Mouse (Mus musculus) kidney, embryonic 14.5 days (tissue): ENCODE results near the gene Ralbp1. TPM values are rescaled to one million over a fixed set of nuclear protein-coding genes. Genes with fewer than 3 reads are reported as not detected.
A peak's percentile ranks its signal among the peaks of the same experiment; 100 is the strongest.

ENCODE experiments used
- ATAC-seq: fragments of 200-750 bp; cut with Nextera tagmentation; 2 replicates; pipeline ENCODE4 v1.8.0; 2017; ENCODE audit warnings: moderate number of reproducible peaks, mild to moderate bottlenecking, moderate TSS enrichment, moderate library complexity; ENCODE audit not compliant: low FRiP score, low TSS enrichment
- H3K27ac ChIP-seq: fragments of 300-500 bp; sonication (generic); 2 replicates; pipeline ENCODE4 v1.5.1; 2014; ENCODE audit warnings: low read depth, mild to moderate bottlenecking, low read length, moderate library complexity, mixed read lengths
- H3K27me3 ChIP-seq: fragments of 300-500 bp; sonication (generic); 2 replicates; pipeline ENCODE4 v1.6.1; 2014; ENCODE audit warnings: mild to moderate bottlenecking, low read length; ENCODE audit not compliant: control insufficient read depth, insufficient read depth
- H3K36me3 ChIP-seq: fragments of 300-500 bp; sonication (generic); 2 replicates; pipeline ENCODE4 v1.6.1; 2014; ENCODE audit warnings: low read length, mixed read lengths; ENCODE audit not compliant: control insufficient read depth, insufficient read depth
- H3K4me1 ChIP-seq: fragments of 300-500 bp; sonication (generic); 2 replicates; pipeline ENCODE4 v1.6.1; 2014; ENCODE audit warnings: low read length, mixed read lengths; ENCODE audit not compliant: control insufficient read depth, insufficient read depth
- H3K4me2 ChIP-seq: fragments of 300-500 bp; sonication (generic); replicated peaks from 2 replicates; pipeline ENCODE4 v1.6.1; 2014; ENCODE audit warnings: low read depth, mild to moderate bottlenecking, low read length
- H3K4me3 ChIP-seq: fragments of 300-500 bp; sonication (generic); 2 replicates; pipeline ENCODE4 v1.5.1; 2014; ENCODE audit warnings: mild to moderate bottlenecking, low read length
- H3K9ac ChIP-seq: fragments of 300-500 bp; sonication (generic); 2 replicates; pipeline ENCODE4 v1.6.1; 2014; ENCODE audit warnings: low read depth, mild to moderate bottlenecking, low read length, moderate library complexity
- H3K9me3 ChIP-seq: fragments of 300-500 bp; sonication (generic); 2 replicates; pipeline ENCODE4 v1.6.1; 2016; ENCODE audit warnings: low read length; ENCODE audit not compliant: control insufficient read depth
- WGBS: fragments of 180-500 bp; shearing (Covaris S2); extraction: QIAGEN DNeasy Blood & Tissue Kit; methylation state at CpG from one replicate; pipeline ENCODE4 v1.1.7; 2014; 5-methylcytosine and 5-hydroxymethylcytosine counted together
- polyA plus RNA-seq: library from polyadenylated mRNA; unstranded; fragments of >200 nt; fragmentation: Nextera tagmentation; extraction: Ambion mirVana; gene quantifications from 2 replicates; pipeline ENCODE4 v1.2.1, GENCODE M21; 2014

Ralbp1 gene
- polyA plus RNA-seq, 1 experiment from 2014 or later, result 61.3 TPM

DNA sequence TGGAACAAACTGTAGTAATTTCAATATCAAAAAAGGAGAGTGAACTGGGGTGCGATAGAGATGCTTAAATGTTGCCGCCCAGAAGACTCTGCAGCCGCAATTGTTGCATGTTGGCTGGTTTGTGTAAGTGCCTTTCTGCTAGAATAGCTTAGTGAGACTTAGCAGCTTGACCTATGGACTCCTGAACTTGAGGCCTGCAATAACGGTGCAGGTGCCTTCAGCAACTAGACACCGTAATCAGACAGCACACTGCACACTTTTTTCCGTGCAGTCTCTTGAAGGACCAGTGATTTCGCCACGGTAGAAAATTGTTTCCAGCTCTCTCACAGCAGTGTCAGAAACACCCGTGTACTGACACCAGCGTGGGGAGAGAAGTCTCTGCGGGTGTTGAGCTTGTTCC, 56.6 kb downstream of the Ralbp1 start:
- H3K27ac ChIP-seq, result no peak overlapping the region
- no peak overlapping the region for H3K4me3 ChIP-seq
- no peak overlapping the region for H3K4me2 ChIP-seq
- H3K9me3 ChIP-seq, result no peaks in the 10 kb centered on the region
- WGBS, result 87% methylated on average over 11 of the region's 11 CpGs
- H3K9ac ChIP-seq, result no peak overlapping the region
- no peaks in the 10 kb centered on the region for H3K4me1 ChIP-seq
- ATAC-seq, result no peak
- H3K27me3 ChIP-seq, result no peaks in the 10 kb centered on the region
- peaks cover 86% of the 10 kb centered on the region for H3K36me3 ChIP-seq

DNA sequence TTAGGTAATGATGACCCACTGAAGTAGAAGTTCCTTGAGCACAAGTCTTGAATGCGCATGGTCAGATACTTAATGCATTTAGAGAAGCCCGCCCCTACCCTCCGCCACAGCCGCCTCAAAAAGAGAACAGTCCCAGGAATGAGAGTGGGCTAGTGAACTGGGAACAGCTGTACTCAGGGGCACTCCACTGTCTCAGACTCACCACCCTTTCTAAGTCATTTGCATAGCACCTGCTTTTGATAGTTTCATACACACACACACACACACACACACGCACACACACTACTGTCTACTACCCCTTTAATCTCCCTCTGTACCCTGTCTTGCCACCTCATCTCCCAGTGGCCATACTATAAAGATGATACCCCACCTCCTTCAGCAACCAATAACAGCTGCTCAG, 57.7 kb downstream of the Ralbp1 start:
- H3K9ac ChIP-seq, result no peak overlapping the region
- no peaks in the 10 kb centered on the region for H3K4me1 ChIP-seq
- no peaks in the 10 kb centered on the region for H3K27me3 ChIP-seq
- H3K4me3 ChIP-seq, result no peak overlapping the region
- H3K9me3 ChIP-seq, result no peaks in the 10 kb centered on the region
- H3K4me2 ChIP-seq, result no peak overlapping the region
- ATAC-seq, result no peak
- no peak overlapping the region for H3K27ac ChIP-seq
- 95% methylated on average over 5 of the region's 5 CpGs for WGBS
- peaks cover 80% of the 10 kb centered on the region for H3K36me3 ChIP-seq

GRCm38 (mm10) chr17:65827119-65827840, 58.3 kb downstream of the Ralbp1 start:
- Histone ChIP-seq H3K27me3 (no peaks in the 10 kb centered on the region), H3K9ac (peak overlapping the region; percentile 7; the same call in 1 of the 2 replicates), H3K4me1 (no peaks in the 10 kb centered on the region), H3K4me2 (no peak overlapping the region), H3K36me3 (peaks cover 77% of the 10 kb centered on the region), H3K4me3 (no peak overlapping the region), H3K27ac (no peak overlapping the region), H3K9me3 (no peaks in the 10 kb centered on the region)
- 91% methylated on average over 16 of the region's 16 CpGs for WGBS
- ATAC-seq, result no peak

- peaks cover 73% of the 10 kb centered on the region for H3K36me3 ChIP-seq
- peak; percentile 36; the same call in 1 of the 2 replicates for ATAC-seq
- 71% methylated on average over 9 of the region's 9 CpGs for WGBS
- no peak overlapping the region for H3K4me2 ChIP-seq
- H3K4me1 ChIP-seq, result no peaks in the 10 kb centered on the region
- no peak overlapping the region for H3K4me3 ChIP-seq
- H3K27me3 ChIP-seq, result no peaks in the 10 kb centered on the region
- no peak overlapping the region for H3K9ac ChIP-seq
- H3K27ac ChIP-seq, result no peak overlapping the region
- no peaks in the 10 kb centered on the region for H3K9me3 ChIP-seq
Measured at GRCm38 (mm10) chr17:65826257-65826656, 59.3 kb downstream of the Ralbp1 start.

GRCm38 (mm10) chr17:65824246-65824645, 61.4 kb downstream of the Ralbp1 start:
- Histone ChIP-seq H3K4me1 (no peaks in the 10 kb centered on the region), H3K9ac (no peak overlapping the region), H3K36me3 (peaks cover 68% of the 10 kb centered on the region), H3K4me2 (no peak overlapping the region), H3K27ac (no peak overlapping the region), H3K27me3 (no peaks in the 10 kb centered on the region), H3K9me3 (no peaks in the 10 kb centered on the region), H3K4me3 (no peak overlapping the region)
- 96% methylated on average over 10 of the region's 10 CpGs for WGBS
- no peak for ATAC-seq

GRCm38 (mm10) chr17:65822423-65822822, 63.2 kb downstream of the Ralbp1 start:
- WGBS, result 91% methylated on average over 5 of the region's 5 CpGs
- H3K9ac ChIP-seq, result no peak overlapping the region
- no peak overlapping the region for H3K4me2 ChIP-seq
- no peak overlapping the region for H3K4me3 ChIP-seq
- H3K4me1 ChIP-seq, result no peaks in the 10 kb centered on the region
- peaks cover 57% of the 10 kb centered on the region for H3K36me3 ChIP-seq
- no peaks in the 10 kb centered on the region for H3K9me3 ChIP-seq
- ATAC-seq, result no peak
- no peak overlapping the region for H3K27ac ChIP-seq
- H3K27me3 ChIP-seq, result no peaks in the 10 kb centered on the region

DNA sequence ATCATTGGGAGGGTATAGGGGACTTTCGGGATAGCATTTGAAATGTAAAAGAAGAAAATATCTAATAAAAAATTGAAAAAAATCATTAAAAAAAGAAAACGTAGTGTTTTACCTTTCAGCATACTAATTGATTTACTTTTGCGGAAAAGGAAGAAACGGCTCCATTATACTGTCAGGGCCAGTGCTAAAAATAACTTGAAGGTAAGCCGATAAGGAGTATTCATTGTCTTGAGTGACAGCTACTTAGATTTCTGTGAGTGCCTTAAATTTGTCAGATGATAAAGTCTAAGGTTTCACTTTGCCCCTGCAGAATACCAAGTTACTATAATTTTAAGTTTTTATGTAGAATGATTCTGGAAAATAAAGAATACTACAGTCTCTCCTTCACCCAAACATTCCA, 65.4 kb downstream of the Ralbp1 start:
- ATAC-seq, result no peak
- H3K27me3 ChIP-seq, result no peaks in the 10 kb centered on the region
- peaks cover 66% of the 10 kb centered on the region for H3K36me3 ChIP-seq
- no peaks in the 10 kb centered on the region for H3K9me3 ChIP-seq
- 66% methylated on average over 5 of the region's 5 CpGs for WGBS
- H3K9ac ChIP-seq, result no peak overlapping the region
- no peaks in the 10 kb centered on the region for H3K4me1 ChIP-seq
- no peak overlapping the region for H3K27ac ChIP-seq
- no peak overlapping the region for H3K4me2 ChIP-seq
- no peak overlapping the region for H3K4me3 ChIP-seq

DNA sequence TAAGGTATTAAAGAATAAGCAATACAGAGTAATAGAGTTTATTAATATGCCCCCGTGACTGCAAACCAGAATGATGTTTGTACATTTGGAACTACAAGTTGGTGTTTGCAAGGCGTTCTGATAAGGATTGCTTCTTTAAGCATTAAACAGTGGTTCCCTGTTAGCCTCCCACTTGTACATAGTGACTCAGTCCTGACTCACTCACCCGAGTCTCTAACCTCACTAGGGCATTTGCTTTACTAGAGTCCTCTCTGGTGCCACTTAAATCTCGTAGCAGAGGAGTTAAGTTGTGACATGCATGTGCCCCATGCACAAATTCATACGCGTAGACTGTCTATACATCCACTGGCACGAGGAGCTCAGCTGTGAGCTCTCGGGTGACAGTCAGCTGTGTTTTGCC, 71.8 kb downstream of the Ralbp1 start:
- peaks cover 69% of the 10 kb centered on the region for H3K36me3 ChIP-seq
- H3K9ac ChIP-seq, result no peak overlapping the region
- H3K9me3 ChIP-seq, result no peaks in the 10 kb centered on the region
- H3K27me3 ChIP-seq, result no peaks in the 10 kb centered on the region
- no peak for ATAC-seq
- no peak overlapping the region for H3K4me2 ChIP-seq
- 92% methylated on average over 8 of the region's 8 CpGs for WGBS
- no peak overlapping the region for H3K4me3 ChIP-seq
- H3K27ac ChIP-seq, result no peak overlapping the region
- no peaks in the 10 kb centered on the region for H3K4me1 ChIP-seq

- no peak overlapping the region for H3K9ac ChIP-seq
- 81% methylated on average over 5 of the region's 5 CpGs for WGBS
- no peak overlapping the region for H3K4me2 ChIP-seq
- H3K9me3 ChIP-seq, result no peaks in the 10 kb centered on the region
- H3K27me3 ChIP-seq, result no peaks in the 10 kb centered on the region
- no peak overlapping the region for H3K27ac ChIP-seq
- ATAC-seq, result no peak
- H3K4me3 ChIP-seq, result no peak overlapping the region
- no peaks in the 10 kb centered on the region for H3K4me1 ChIP-seq
- peaks cover 59% of the 10 kb centered on the region for H3K36me3 ChIP-seq
Measured at GRCm38 (mm10) chr17:65811032-65811431, 74.6 kb downstream of the Ralbp1 start.
